Mouse (Mus musculus): ENCODE data around the gene Gm5089.

DNA sequence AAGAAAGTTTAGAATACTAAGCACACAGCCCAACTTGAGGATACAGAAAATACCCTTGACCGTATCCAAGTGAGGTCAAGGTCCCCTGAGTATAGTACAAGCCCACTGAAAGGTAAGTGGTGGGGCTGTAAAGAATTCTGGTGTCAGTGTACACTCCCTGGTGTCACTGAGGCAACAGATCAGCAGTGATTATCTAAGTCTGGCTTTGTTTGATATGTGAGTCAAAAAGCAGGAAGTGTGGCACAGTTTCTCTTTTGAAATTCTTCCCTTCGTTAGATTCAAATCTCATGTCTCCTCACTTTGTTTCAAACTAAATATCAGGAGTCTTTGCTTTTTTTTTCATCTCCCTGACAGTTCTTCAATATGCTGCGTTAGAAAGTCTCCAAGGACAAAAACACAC is 18.4 kb downstream of the Gm5089 start:
- TF ChIP-seq CTCF (IDR thresholded peaks at IDR 0.05; ENCODE audit: extremely low read depth, insufficient read length, insufficient replicate concordance, low read depth, low read length), result no peak
- no peak for TF ChIP-seq POLR2A (IDR thresholded peaks at IDR 0.05; ENCODE audit: low read depth, low read length)
